Mouse (Mus musculus) cerebellum, postnatal 10 days (tissue): Measurements from ENCODE around the gene Gm49387.
"Not testable (repeated sequence)": the region's sequence is repeated elsewhere in the genome, so short reads cannot be mapped to it uniquely, and the experiment has no call there.

Experiments used
- DNase-seq, 2 experiments: peaks; one replicate each; pipeline ENCODE4 v3.0.0; 2021; ENCODE audit warnings: mixed read lengths in 2 of 2

The Gm49387 gene

GRCm38 (mm10) chr14:31630677-31631076 lies 10.0 kb downstream of the Gm49387 start:
- DNase-seq, result no peak

DNA sequence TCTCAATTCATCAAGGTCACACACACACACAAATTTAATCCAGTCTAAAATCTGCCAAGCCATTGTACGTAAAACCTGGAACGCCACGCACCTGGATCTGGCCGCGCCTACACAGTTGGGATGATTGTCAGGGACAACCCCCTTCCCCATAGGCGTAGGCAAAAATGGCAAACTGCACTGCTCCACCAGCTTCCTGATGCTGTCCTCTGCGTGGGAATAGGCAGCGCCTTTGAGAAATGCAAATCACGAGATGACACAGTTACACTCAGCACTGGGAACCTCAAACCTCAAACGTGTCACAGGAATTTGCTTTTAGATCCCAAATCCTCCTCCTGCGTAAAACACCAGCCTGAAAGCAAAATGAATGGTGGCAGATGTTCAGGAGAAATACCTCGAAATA lies 17.9 kb downstream of the Gm49387 start:
- DNase-seq, result no peak

- no peak for DNase-seq
Observed at GRCm38 (mm10) chr14:31620591-31621223, 20.0 kb downstream of the Gm49387 start.

GRCm38 (mm10) chr14:31617997-31618396 lies 22.7 kb downstream of the Gm49387 start:
- DNase-seq, result no peak

GRCm38 (mm10) chr14:31617204-31617603 lies 23.5 kb downstream of the Gm49387 start:
- no peak for DNase-seq

DNA sequence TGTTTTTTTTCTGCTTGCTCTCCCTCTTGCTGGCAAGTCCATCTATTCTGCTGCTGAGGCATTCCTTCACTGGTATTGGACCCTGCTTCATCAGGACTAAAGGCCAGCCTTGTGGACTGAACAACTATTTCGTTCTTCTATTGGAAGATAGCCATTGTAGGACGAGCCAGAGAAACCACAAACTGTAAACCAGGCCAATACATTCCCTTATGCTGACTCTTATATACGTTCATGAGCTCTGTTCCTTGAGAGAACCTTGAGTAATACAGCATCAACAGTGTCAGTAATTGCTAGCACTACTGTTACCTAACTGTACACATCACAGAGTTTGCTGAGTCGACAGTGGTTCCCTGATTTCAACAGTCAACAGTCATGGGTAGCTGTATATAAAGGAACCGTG lies 27.0 kb downstream of the Gm49387 start:
- DNase-seq, result no peak

- no peak for DNase-seq
Observed at GRCm38 (mm10) chr14:31611986-31612385, 28.7 kb downstream of the Gm49387 start.

- DNase-seq, result peak; percentile 47 to 50
Observed at GRCm38 (mm10) chr14:31605514-31605913, 35.2 kb downstream of the Gm49387 start.

DNA sequence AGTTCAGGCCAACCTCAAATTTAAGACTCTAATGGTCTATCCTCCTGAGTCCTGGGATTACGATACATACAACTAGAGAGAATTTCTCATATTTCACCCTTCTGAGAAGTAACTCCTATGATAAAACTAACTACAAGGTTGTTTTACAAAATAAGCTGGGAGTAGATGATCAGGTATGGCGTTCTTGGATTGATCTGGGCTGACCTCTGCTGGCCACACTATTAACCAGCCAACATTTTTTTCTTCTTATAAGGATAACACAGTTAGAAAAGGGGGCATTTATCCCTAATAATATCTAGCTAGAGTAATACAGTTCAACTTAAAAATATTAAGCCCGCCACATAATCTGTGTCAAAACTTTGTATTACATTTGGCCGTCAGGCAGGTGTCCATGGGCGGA lies 35.8 kb downstream of the Gm49387 start:
- DNase-seq, result peak; percentile 55 to 65

- not testable (repeated sequence) for DNase-seq
Observed at GRCm38 (mm10) chr14:31602616-31602979, 38.1 kb downstream of the Gm49387 start.

DNA sequence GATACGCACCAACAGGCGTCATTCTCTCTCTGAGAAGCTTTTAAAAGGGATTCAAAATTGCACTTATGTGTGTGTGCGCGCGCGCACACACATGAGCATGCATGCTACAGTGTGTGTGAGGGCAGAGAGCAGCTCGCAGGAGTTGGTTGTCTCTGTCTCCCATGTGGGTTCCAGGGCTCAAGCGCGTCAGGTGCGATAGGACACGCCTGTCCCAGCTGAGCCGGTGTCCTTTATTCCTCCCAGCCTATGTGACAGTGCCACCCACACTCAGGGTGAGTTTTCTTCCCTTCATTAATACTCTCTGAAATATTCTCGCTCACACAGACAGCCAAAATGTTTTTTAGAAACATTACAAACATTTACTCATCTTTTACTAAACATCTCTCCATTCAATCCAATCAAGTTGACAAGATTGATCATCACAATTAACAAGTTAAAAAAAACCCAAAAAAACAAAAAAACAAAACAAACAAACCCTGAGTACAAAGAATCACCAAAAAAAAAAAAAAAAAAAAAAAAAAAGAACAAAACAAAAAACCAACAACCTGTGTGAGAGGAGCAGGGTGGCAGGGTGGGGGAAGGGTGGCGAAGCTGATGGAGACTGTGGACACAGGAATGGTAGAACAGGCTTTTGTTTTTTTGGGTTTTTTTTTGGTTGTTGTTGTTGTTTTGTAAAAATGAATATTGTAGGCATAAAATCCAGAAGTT lies 38.6 kb downstream of the Gm49387 start:
- DNase-seq, result no peak

DNA sequence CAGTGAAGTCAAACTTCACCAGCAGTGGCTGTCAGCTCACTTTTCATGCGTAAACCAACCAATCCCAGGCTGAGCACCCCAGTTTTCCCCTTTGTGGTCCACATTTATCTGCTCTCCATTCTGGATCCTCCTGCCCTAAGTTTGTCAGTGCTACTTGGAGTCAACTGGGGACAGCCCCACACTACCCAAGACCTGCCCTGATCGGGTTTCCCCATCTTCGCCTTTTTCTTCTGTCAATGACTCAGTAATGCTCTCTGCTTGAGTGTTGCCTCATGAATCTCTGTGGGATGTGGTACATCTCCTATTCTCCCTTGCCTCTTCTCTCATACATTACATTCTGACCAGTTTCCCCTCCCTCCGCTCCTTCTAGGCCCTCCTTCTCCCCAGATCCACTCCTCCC lies 43.2 kb downstream of the Gm49387 start:
- no peak for DNase-seq

DNA sequence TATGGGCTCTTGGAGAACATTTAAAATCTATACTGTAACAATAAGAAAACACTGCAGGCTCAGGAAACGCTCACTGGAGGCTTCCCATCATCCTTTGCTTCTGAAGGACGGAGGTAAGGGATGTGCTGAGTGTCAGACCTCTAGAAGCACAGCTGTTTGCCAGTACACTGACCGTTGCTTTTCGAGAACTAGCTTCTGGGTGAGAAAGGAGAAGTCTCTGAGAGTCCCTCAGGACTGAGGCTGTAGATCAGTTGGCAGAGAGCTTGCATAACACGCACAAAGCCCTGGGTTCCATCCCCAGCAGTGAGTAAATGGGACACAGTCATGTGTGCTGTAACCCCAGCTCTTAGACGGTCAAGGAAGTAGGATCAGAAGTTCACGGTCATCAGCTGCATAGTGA lies 44.3 kb downstream of the Gm49387 start:
- no peak for DNase-seq

- DNase-seq, result no peak
Observed at GRCm38 (mm10) chr14:31594693-31595092, 46.0 kb downstream of the Gm49387 start.

GRCm38 (mm10) chr14:31593036-31593435 lies 47.6 kb downstream of the Gm49387 start:
- no peak for DNase-seq

DNA sequence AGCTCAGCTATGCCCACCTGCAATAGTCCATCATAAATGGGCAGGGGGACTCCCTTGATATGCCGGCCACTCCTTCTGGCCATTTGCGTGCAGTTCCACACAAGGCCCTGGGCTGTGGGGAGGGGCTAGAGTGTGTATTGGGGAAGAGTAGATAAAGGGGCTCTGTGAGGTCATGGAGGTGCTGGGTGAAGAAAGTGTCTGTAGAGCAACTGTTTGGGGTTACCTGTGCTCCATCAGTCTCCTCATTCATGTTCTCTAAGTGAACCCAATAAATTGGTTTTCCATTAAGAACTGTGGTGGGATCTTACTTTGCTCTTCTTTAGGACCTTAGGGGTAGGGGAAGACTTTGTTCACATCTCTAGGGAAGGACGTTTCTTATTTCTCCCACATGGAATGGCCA lies 49.4 kb downstream of the Gm49387 start, which contains the start of gene Colq:
Colq (minus strand) TSS at position 101 of the 400 bp plus-strand sequence.
- DNase-seq, result no peak

DNA sequence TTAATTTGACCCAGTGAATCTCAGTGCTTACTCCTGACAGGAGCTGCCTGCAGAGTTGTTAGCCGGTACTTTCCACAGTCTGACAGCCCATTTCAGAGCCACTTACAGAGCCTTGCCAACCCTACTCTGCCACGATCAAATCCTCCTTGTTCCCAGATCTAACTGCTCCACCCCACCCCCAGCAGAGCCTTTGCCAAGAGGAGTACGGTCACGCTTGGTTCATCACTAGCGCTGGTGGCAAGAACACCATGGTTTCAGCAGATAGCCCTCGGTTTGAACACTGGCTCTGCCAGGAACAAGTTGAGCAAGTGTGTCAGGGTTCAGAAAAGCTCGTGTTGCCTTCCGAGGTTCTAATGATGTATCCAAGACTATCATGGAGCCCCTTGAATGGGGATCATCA lies 54.2 kb downstream of the Gm49387 start:
- DNase-seq, result no peak

GRCm38 (mm10) chr14:31583082-31583481 lies 57.6 kb downstream of the Gm49387 start:
- DNase-seq, result no peak

DNA sequence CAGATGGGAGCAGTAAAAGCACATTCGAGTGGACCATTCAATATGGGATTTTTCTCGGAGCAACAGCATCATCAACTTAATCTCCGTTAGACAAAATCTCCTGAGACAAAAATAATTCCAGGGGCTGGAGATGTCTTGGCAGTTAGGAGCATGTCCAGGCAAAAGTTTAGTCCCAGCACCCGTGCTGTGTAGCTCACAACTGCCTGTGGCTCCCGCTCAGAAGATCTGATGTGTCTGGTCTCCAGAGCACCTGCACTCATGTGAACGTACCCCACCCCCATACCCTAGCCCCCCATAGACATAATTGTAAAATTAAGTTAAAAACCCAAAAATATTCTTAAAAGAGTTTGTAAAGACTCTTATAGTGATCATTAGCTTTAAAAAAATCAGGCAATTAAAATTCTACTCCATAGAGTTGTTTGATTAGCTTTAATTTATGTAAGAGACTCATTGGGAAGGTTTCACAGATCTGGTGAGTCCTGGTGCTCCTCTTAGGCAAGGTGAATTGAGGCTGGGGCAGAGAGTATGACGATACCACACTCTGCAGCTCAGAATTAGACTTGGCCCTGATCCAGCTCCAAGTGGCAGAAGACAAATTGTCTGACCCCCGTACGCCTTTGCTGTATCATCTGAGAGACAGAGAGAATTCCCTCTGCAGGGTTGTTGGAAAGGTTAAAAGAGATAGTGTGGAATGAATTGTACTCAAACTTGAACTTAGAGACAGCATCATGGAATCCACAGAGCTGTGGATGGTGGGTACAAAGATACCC lies 62.5 kb downstream of the Gm49387 start:
- peak; percentile 67 to 71 for DNase-seq

DNA sequence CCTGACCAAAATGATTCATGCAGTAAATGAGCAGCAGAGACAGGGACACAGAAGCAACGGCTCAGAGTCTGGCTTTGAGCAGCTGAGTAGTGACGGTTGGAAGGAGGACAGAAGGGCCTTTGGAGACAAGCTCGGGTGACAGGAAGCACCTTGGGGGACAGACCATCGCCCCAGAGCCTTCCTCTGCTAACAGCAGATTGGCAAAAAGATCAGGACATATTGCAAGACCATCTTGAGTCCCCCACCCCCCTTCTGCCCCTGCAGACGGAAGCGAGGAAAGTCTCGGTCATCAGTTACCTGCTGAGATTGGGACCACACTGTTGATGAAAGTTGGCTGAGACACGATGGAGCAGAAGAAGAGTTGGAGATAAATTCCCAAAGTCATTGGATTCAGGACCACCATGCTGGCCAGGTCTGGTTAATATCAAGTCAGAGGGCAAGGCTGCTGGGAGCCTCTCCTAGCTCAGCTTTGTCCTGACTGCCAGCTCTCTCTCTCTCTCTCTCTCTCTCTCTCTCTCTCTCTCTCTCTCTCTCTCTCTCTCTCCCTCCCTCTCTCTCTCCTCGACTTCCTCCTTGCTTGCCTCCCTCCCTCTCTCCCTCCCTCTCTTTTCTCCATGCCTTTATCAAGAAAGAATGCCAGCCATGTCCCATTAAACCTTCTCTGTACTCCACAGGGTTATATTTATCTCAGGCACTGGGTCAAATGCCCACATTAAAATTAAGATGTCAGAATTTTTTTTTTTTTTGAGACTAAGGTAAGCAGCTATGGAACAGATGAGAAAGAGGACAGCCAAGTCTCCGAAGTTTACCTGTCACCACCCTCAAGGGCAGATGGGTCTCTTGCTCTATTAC lies 63.6 kb downstream of the Gm49387 start:
- DNase-seq, result peak; percentile 70 to 79

- no peak for DNase-seq
Observed at GRCm38 (mm10) chr14:31575866-31576265, 64.8 kb downstream of the Gm49387 start.

DNA sequence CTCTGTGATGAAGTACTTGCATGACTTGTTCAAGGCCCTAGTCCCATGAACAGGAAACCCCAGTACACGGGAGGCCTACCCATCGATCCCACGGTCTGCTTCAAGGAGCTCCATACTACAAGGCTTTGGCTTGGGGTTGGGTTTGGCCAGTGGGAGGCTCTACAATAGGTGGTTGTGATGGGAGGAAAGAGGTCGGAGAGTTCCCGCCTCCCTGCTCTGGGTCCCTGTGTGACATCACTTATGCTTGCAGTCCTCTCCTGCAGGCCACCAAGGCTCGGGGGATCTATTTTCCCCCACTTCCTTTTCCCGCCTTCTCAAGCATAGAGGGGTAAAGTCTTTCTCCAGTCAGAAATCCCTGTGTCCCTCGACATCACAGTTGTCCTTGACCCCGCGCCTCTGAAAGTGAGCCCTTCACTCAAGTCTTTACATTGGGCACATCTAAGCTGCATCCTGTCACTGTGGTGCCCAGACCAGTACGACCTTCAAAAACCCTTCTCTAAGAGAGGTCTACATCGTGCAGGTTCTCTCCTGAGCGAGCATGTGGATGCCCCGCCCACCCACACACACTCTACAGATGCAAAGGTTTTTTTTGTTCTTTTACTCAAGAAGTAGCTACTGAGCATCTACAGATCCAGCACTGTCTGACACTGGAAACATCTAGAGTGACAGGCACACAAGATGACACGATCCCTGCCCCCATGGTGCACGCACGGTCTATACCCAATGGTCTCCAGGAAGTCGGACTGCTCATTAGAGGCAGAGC lies 65.6 kb downstream of the Gm49387 start:
- no peak for DNase-seq
